Mouse (Mus musculus) natural killer cell, adult 2 months (primary cell): ENCODE results near the gene Med27.

Experiments
- DNase-seq, 2 experiments: peaks; one replicate each; pipeline ENCODE4 v3.0.0; 2022; ENCODE audit warnings: low spot score in 2 of 2

Med27 gene

DNA sequence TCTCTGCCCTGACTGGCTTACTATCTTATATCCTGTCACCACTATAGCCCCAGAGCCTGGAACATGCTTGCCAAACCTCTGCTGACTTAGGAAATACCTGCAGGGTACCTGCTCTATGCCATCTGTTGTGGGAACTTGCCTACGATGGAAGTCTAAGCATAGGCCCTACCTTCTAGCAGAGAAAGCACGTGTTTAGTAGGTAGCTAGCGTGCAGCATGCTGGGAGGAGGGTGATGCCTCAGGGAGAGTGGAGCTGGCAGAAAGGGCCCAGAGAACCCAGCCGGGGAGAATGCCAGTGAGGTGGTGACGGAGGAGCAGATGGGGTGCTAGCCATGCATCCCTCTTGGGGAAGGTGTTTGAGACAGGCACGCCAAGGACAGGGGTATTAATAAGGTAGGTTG lies 89.8 kb downstream of the Med27 start:
- no peak for DNase-seq

DNA sequence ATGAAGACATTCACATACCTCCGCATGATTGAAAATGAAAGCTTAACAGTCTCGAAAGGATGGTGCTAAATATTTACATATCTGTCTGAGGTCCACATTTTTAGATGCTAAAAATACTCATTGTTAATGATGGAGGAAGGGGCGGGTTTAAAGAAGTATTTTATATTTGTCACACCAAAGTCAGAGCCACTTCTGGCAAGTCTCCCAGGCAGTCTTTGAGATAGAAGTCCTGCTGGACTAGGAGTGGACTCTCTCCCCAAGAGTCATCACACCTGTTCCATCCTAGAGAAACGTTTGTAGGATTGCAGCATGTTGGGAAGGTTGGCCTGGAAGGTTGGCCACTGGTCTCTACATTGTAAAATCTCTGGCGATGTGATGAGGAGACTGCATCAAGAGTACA lies 90.5 kb downstream of the Med27 start:
- no peak for DNase-seq

DNA sequence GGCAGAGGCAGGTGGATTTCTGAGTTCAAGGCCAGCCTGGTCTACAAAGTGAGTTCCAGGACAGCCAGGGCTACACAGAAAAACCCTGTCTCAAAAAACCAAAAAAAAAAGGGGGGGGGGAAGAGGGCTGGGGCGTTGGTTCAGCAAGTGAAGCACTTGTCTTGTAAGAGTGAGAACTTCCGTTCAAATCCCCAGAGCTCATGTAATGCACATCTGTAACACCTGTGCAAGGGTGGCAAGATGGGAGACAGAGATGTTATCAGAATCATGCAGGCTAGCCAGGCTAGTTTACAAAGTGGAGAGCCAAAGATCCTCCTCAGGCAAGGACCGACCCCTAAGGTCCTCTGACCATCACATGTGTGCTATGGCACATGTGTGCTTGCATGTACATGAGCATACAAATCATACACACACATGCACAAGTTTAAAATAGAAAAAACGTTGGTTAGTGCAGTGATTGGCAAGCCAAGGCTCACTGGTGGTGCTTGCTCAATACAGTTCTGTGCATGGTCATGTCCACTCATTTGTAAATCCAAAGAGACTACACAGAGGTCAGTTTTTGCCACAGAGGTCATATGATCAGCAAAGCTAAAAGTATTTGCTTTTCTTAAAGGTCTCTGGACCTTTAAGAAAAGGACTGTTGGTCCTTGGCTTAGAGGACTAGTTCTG lies 91.4 kb downstream of the Med27 start:
- no peak for DNase-seq

DNA sequence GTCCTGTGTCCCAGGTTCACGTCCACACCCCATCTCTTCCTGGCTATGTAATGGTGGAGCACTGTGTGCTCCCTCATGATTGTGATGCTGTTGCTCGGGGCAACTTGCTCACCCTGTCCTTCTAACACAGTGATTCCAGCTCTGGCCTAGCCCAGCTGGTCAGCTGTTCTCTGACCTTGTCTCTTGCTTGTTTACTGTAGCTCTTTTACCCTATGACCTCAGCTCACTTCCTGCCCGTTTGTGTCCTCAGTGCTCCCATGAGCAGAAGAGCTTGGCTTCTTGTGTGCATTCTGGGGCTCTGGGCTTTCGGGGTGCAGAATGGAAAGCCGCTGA lies 91.9 kb downstream of the Med27 start:
- no peak for DNase-seq

DNA sequence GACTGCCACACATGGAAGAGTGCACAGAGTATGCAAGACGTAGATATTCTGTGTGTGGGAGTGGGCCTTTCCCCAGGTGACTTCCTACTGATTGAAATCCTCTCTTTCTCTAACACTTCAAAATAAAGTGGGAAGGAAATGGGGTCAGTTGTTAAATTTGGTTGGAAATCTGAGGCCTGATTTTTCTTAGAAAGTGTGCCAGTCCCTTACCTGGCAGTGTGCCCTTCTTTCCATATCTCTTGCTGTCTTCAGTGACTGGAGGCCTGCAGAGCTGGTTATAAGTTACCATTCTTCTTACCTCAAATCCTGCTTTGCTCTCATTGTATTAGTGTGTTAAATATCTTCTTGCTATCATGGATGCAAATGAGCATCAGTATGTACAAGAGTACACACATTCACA lies 92.4 kb downstream of the Med27 start:
- DNase-seq: no peak

DNA sequence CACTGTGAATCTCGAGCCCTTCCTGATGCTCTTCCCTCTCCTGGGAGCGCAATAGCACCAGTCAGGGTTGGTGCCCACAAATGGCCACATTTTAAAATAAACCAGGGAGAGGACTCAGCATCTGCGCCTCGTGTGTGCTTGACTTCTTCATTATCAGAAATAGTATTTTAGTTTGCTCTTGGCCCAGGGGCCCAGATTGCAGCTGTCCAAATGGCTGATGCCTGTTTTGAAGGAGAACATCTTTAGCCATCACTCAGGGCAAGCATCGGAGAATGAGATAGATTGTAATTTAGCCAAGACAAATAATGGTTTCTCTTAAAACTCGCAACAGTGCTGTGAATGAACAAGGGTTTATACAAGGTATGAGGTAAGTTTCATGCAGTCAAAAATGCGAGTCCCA lies 92.8 kb downstream of the Med27 start:
- no peak for DNase-seq

DNA sequence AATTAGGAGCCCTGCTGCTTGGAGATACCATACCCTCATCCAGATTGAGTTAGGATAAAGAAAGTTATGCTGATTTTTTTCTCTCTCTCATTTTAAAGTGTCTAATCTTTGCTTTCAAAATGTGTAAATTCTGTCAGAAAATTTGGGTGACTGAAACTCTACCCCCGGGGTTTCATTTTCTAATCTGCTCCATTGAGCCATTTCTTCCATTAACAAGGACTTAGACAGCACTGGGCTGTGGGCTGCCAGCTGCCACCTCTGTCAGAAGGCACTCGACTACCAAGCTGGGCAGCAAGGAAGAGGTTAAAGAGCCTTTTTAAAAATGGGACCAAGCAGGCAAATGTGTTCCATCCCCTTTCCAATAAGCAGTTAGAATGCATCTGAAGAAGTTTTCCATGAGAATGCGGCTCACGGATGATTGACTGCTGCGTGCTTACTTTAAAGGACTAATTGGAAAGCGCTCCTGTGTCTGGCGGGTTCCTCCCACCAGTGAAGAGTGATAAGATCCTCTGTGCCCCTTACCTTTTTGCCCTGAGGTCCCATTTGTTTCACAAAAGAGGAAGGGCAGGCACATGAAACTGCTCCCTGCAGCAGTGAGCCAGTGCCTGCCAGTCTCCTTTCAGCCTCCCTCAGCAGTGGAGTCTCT lies 93.4 kb downstream of the Med27 start:
- no peak for DNase-seq

DNA sequence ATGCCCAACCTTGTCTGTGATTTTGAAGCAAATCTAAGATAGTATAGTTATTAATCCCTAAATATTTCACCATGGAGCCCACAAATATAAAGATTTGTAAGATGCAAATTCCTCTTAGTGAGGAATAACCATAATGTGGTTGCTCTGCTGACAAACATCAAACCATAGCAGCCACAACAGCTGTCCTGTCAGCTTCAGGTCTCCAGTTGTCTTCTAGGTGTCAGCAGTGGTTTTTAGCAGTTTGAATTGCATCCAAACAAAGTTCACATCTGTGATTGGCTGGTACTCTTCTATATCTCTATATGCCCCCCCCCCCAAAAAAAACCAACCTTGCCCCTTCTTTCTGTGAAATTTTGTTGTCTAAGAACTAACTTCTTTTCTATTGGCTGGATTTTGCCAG lies 95.7 kb downstream of the Med27 start:
- DNase-seq: no peak

DNA sequence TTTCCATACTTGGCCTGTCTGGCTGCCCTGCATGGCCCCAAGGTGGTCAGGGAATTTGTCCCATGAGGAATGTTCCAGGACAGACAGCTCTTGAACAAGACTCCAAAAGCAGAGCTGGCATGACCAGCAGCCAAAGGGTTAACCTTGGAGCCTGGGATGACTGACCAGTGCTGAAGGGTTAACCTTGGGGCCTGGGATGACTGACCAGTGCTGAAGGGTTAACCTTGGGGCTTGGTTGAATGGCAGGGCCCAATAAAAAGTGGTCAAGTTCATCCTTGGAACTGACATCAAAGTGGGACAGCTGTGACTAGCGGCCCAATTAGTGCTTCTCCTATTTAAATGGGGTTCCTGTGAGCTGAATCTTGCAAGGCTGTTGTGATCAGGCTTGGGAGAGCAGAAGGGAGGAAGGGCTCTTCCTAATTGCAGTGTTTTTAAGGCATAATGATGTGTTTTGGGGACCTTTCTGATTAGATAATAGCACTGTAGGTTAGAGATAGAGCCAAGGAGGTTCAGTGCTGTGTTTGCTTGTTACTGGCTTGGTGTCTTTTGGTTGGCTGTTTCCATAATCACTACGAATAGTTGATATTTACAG lies 97.1 kb downstream of the Med27 start:
- DNase-seq: no peak

DNA sequence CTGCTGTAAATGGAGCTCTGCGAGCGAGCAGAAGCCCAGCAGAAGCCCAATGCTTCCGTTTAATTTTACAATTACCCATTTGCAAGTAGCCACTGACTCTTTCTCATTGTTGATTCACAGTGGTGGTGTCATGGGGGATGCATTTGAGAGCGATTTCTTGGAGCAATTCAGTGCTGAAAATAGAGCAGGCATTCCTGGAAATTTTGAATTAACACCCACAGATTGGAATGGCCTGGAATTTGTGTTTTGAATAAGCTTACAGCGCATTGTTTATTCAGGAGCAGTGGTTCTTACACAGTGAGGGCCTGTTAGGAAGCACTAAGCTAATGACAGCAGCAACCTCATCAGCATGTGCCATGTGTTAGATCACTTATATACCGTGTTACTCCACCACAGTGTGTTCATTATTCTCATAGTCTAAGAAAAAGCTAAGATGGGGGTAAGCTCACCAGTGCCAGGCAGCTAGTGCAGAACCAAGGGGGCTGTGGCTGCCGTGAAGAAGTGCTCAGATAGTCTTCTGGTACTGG lies 101.9 kb downstream of the Med27 start:
- DNase-seq: no peak

DNA sequence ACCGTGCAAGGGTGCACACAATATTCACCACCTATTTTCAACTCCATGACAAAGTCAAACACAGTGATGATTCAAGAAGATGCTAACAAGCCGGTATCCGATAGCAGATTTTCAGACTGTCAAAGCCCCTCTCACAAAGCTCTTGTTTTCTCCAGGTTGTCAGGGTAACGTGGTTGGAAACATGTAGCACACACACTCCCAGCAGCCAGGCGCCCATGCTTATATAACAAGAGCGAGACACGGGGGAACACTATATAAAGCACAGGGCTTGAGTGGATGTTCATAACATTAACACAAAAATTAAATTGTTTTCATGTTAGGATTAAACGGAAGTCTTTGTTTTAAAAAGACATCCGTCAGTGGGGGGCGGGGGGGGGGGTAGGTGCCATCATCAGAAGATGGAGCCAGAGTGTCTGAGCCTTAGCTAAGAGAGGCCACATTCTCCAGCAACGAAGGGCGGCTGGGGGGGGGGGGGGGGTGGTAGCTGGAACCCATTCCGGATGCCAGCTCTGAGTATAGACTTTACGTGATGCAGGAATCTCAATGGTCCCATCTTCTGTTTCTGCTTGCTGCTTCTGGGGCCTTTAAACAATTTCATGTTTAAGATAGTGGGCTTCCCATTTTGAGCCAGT lies 104.9 kb downstream of the Med27 start:
- DNase-seq: no peak

DNA sequence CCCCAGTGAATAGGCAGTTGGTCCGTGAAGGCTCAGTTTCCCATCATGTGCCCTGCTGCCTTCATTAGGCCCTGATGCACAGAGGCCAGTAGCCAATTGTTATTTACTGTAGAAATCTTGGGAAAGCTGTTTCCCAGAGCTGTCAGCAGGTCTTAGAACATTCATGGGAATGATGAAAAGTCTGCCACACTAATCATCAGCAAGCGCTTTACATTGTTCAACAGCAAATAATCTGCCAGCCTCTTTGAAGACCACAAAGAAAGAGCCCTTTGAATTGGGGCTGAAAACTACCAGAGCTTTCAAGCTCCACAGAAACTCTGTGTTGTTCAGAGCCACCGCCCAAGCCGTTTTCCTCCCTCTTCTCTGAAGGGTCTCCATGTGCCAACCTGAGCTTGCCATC lies 106.8 kb downstream of the Med27 start:
- no peak for DNase-seq

DNA sequence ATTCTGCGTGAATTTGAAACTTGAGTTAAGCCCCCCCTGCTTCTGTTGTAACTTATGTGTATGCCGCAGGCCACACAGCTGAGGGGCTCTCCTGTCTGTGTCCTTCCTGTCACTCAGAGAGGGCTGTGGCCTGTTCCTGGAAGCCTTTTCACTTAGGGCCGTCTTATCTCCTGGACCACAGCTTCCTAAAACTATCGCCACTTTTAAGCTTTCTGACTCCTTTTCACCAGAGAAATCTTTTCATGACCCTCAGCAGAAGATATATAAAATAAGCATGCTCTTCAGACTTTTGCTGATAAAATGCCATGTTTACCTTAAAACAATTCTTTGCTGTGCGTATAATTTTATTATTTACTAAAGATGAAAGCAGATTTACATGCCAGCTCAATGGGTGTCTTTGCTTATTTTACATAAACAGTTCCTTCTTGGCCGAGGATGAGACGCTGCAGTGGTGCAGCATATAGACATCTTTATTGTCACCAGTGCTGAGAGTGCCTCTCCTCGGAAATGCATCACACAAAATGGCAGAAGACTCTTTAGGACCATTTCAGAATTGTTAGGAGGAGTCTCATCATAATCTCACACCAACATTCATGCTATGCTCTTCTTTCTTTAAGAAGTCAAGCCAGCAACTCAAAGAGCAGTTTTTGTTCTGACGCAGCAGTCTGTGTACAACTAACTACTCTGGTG lies 110.2 kb downstream of the Med27 start:
- no peak for DNase-seq

DNA sequence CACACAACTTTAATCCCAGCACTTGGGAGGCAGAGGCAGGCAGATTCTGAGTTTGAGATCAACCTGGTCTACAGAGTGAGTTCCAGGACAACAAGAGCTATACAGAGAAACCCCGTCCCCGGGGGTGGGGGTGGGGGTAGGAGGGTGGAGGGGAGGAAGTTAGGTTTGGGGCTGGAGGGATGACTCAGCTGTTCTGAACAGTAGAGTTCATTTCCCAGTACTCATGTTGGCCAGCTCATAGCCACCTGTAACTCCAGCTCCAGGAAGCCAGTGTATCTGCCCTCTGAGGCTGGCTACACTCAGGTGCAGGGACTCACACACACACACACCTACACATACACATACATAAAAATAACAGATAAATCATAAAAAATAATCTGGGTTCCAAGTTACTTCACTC lies 111.1 kb downstream of the Med27 start:
- DNase-seq: no peak

DNA sequence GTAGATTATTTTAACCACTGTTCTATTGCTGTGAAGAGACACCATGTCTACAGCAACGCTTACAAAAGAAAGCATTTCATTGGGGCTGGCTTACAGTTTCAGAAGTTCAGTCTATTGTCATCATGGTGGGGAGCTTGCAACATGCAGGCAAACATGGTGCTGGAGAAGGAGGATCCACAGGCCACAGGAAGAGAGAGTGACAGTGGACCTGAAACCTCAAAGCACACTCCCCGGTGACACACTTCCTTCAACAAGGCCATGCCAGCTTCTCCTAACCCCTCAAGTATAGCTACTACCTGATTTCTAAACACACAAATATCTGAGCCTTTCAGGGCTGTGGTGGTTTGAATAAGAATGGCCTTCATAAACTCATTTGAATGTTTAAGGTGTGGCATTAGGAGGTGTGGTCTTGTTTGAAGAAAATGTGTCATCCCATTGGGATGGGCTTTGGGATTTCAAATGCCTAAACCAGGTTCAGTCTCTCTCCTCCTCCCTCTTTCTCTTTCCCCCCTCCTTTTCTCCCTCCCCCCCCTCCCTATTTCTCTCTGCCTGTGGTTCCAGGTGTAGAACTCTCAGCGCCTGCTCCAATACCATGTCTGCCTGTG lies 111.8 kb downstream of the Med27 start:
- no peak for DNase-seq

DNA sequence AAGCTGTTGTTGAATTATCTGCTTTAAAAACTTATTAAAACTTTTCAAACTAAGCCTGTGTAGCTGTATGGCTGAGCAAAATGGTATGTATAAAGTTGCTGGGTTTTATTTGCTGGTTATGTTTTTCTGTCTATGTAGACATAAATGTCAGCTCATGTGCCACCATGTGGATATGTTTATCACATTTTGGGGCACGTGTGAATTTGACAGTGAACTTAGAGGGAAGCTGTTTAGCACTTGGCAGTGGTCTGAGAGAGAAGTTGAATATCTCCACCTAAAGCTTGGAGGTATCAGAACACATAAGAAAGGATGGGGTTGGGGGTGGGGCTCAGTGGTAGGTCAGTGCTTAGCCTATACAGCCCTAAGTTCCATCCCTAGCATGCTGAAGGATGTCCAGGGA lies 113.0 kb downstream of the Med27 start:
- DNase-seq: no peak

DNA sequence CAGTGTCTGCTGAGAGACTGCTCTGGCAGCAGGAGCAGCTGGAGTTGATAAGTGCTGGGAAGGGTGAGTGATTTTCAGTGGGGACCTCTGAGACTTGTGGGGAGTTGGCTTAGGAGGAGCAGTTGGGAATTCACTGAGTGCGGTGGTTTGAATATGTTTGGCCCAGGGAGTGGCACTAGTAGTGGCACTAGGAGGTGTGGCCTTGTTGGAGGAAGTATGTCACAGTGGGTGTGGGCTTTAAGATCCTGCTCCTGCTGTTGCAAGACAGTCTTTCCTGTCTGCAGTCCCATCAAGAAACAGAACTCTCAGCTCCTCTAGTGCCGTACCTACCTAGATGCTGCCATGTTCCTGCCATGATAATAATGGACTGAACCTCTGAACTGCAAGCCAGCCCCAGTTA lies 115.2 kb downstream of the Med27 start:
- DNase-seq: no peak

DNA sequence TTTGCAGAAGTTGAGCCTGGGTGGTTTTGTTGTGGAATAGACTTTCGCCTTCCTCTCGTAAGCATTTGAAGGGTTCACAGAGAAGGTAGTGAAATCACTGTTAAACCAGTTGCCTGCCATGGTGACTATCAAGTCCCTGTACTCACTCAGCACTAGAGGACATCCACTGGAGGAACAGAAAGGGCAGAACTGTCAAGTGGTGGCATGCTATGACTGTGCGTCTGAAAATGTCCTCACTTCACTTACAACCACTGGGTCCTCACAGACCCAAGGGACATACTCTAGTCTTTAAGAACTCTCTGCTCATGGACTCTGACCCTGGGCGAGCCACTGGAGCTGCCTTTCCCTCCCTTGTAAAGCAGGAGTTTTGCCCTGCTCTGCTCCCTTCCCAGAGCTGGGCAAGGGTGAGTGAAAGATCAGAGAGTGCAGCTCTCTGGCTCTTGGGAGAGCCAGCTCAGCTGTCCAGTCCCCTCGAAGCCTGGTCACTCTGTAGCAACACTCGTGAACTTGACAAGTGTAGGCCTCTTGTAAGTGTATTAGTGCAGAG lies 116.5 kb downstream of the Med27 start:
- DNase-seq: no peak

DNA sequence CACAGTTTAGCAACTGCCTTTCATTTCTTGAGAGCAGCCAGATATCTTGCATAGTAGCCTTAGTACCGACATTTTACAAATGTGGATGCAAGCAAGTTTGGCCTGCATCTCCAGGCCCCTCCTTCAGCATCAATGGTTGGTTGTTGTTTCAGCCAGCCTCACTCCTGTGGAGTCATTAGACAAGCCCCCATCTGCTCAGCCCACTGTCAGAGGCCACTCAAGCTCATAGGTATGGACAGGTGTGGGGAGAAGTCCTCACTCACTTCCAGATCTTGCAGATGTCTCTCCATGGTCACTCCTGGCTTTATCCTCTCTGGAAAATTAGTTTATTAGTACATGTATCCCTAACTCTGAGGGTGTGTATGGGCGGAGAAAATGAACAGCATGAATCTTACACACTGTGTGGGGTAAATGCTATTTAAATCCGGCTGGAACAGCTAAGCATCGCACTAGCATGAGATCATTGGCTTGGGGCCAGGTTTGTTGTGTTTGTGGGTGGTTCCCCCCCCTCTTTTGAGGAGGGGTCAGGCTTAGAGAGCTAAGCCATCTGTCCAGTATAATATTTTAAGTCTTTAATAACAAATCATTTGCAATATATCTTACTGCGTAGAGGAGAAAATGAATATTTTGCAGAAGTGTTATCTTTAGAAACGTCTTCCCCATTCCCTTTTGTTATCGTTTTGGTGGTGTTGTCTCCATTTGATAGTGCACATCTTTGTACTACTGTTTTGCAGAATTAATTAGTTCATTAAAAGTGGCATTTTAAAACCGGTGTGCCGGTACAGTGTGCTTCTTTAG lies 118.4 kb downstream of the Med27 start:
- no peak for DNase-seq

DNA sequence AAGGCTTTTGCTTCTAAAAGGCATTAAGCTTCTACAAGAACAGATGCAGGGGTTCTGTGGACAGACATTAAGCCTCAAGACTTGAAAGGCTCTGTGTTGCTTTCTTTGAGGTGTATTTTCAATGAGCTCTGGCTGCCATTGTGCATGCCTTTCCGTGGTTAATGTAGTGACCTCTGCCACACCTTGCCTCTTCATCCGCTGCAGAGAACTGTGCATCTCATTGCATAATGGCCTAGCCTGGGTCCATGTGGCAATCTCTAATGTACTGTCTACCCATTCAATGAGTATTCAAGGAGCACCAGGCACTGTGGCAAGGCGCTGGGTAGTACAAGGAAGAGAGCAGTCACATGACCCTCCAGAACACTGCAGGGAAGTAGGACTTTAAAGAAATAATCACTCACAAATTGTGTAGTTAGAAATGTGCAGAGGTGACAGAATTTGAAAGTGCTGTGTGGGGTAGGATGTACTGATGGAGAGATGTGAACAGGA lies 119.1 kb downstream of the Med27 start:
- no peak for DNase-seq

DNA sequence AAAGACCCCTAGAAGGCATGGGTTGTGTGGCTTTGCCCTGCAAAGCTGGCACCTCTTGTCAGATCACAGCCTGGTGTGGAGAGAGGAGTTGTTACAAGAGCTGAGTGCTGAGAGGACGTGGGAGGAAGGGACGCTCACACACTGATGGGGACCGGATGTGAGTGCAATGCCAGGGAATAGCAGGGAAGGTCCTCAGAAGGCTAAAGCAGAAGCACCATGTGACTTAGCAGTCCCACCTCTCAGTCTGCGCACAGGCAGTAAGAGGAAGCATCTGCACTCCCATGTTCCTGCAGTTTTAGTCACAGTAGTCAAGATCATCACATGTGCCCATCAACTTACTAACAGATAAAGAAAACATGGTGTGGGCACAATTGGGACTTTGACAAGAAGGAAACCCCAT lies 119.8 kb downstream of the Med27 start:
- DNase-seq: no peak
